Mouse (Mus musculus) MEL (cell line): ENCODE measurements at regions not wholly inside any gene's neighbourhood (a gene's known extent, or its start where the extent isn't known, plus 50 kb on each side); places are given as distances from the start of the nearest gene placed in this dataset.

Experiments
- CTCF ChIP-seq, 3 experiments: IDR thresholded peaks in 2 of 3; conservative IDR thresholded peaks in 1 of 3; 2 replicates each; pipeline ENCODE4 v1.5.1; 2011 to 2012; ENCODE audit warnings: low read length in 3 of 3, low read depth in 2 of 3, mild to moderate bottlenecking in 2 of 3, improper control_type of control experiment in 1 of 3, inconsistent platforms in 1 of 3, mixed read lengths in 1 of 3, moderate library complexity in 1 of 3; ENCODE audit not compliant: control insufficient read depth in 1 of 3, insufficient read depth in 1 of 3, poor library complexity in 1 of 3, severe bottlenecking in 1 of 3
- EP300 ChIP-seq, 2 experiments: IDR thresholded peaks; 2 replicates each; pipeline ENCODE4 v1.6.1; 2011; ENCODE audit warnings: improper control_type of control experiment in 2 of 2, low read length in 2 of 2, low read depth in 1 of 2, mild to moderate bottlenecking in 1 of 2
- MXI1 ChIP-seq: IDR thresholded peaks from 2 replicates; pipeline ENCODE4 v1.6.1; 2011; ENCODE audit warnings: mild to moderate bottlenecking, low read depth, low read length, improper control_type of control experiment
- POLR2A ChIP-seq, 2 experiments: IDR thresholded peaks; 2 replicates each; pipeline ENCODE4 v1.6.1; 2011 to 2012; ENCODE audit warnings: low read length in 2 of 2, mild to moderate bottlenecking in 2 of 2, control low read depth in 1 of 2, improper control_type of control experiment in 1 of 2, low read depth in 1 of 2, moderate library complexity in 1 of 2; ENCODE audit not compliant: control insufficient read depth in 1 of 2, insufficient read depth in 1 of 2, poor library complexity in 1 of 2

GRCm38 (mm10) chr19:15339979-15340304 is 607.2 kb downstream of the Psat1 start:
- TF ChIP-seq EP300 (IDR thresholded peaks at IDR 0.05; ENCODE audit: low read depth in 1 of 2, low read length in 2 of 2) (no peak), POLR2A (IDR thresholded peaks at IDR 0.05; ENCODE audit: control insufficient read depth in 1 of 2, insufficient read depth in 1 of 2, low read depth in 1 of 2, low read length in 2 of 2, poor library complexity in 1 of 2) (no peak), MXI1 (no peak), CTCF (IDR thresholded peaks at IDR 0.05 in 2 of 3, conservative IDR thresholded peaks at IDR 0.05 in 1 of 3; ENCODE audit: control insufficient read depth in 1 of 3, insufficient read depth in 1 of 3, low read depth in 2 of 3, low read length in 3 of 3, poor library complexity in 1 of 3, severe bottlenecking in 1 of 3) (no peak)
